Mouse (Mus musculus): ENCODE data around the gene Ncoa1. TPM values are rescaled to one million over a fixed set of nuclear protein-coding genes. Genes with fewer than 3 reads are reported as not detected.
"Not testable (repeated sequence)": the region's sequence is repeated elsewhere in the genome, so short reads cannot be mapped to it uniquely, and the experiment has no call there.

Ncoa1 gene
- polyA plus RNA-seq, 1 experiment from 2014 or later, result 10.4 TPM

DNA sequence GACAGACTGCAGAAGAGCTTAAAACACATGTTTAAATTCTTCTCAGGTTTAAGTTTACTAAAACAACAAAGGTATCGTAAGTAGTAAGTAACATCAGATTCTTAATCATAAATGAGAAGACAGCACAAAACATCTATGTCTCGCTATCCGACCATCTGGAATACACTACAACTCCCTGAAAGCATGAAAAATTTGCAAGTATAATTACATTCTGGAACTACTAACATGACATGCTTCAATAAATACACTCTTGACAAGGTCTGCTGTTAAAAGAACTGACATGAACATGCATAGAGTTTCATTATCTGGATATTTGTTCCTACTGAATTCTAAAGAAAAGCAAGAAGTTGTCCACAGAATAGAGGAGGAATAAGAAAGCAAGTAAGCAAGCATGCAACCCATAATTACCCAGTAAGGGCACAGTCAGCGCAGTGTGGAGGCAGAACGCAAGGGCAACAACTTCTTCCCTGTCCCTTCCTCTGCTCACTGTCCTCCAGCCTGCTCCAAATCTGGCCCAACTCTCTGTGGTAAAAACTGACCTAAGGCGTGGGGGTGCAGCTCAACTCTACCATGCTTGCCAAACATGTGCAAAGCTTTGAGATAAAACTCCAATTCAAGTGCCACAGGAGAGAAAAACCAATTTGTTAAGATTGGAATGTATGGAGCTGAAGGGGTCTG is 102.0 kb downstream of the Ncoa1 start:
- no peaks in the 10 kb centered on the region for H3K9me3 ChIP-seq (replicated peaks; ENCODE audit: control insufficient read depth, low read length)
- no peaks in the 10 kb centered on the region for H3K36me3 ChIP-seq (ENCODE audit: control insufficient read depth, insufficient read depth, low read length)
- no peak overlapping the region for H3K4me2 ChIP-seq
- H3K27me3 ChIP-seq (ENCODE audit: control insufficient read depth, insufficient read depth, low read length), result no peaks in the 10 kb centered on the region
- no peak overlapping the region for H3K9ac ChIP-seq (ENCODE audit: low read depth, low read length)
- H3K4me3 ChIP-seq (ENCODE audit: low read depth, low read length), result no peak overlapping the region
- 85% methylated on average over 6 of the region's 6 CpGs for WGBS (ENCODE audit: insufficient replicate concordance)
- no peaks in the 10 kb centered on the region; the same call in 1 of the 2 replicates for H3K4me1 ChIP-seq (ENCODE audit: control insufficient read depth, insufficient read depth, low read length)
- no peak for ATAC-seq (replicated peaks; ENCODE audit: insufficient number of reproducible peaks, low FRiP score, low TSS enrichment)
- H3K27ac ChIP-seq (ENCODE audit: low read depth, low read length), result no peak overlapping the region

DNA sequence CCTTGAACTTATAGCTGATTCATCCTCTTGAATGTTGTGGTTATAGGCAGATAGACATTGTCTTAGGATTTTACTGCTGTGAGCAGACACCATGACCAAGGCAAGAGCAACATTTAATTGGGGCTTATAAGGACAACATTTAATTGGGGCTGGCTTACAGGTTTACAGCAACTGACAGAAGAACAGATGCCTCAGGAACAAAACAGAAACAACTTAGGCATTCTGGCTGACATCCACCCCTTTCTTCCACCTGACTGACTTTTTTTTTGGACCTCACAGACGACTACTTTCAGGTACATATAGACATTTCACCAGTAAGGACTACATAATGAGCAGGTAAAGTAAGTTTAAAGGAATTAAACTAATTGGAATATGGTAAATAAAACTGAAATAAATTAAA is 105.6 kb downstream of the Ncoa1 start:
- no peak overlapping the region for H3K27ac ChIP-seq (ENCODE audit: low read depth, low read length)
- H3K9me3 ChIP-seq (replicated peaks; ENCODE audit: control insufficient read depth, low read length), result no peaks in the 10 kb centered on the region
- no peaks in the 10 kb centered on the region; the same call in 1 of the 2 replicates for H3K4me1 ChIP-seq (ENCODE audit: control insufficient read depth, insufficient read depth, low read length)
- H3K27me3 ChIP-seq (ENCODE audit: control insufficient read depth, insufficient read depth, low read length), result no peaks in the 10 kb centered on the region
- H3K4me2 ChIP-seq, result no peak overlapping the region
- no peak overlapping the region for H3K9ac ChIP-seq (ENCODE audit: low read depth, low read length)
- no peak overlapping the region for H3K4me3 ChIP-seq (ENCODE audit: low read depth, low read length)
- 78% methylated on average over 1 of the region's 1 CpGs for WGBS (ENCODE audit: insufficient replicate concordance)
- no peaks in the 10 kb centered on the region for H3K36me3 ChIP-seq (ENCODE audit: control insufficient read depth, insufficient read depth, low read length)
- no peak for ATAC-seq (replicated peaks; ENCODE audit: insufficient number of reproducible peaks, low FRiP score, low TSS enrichment)

DNA sequence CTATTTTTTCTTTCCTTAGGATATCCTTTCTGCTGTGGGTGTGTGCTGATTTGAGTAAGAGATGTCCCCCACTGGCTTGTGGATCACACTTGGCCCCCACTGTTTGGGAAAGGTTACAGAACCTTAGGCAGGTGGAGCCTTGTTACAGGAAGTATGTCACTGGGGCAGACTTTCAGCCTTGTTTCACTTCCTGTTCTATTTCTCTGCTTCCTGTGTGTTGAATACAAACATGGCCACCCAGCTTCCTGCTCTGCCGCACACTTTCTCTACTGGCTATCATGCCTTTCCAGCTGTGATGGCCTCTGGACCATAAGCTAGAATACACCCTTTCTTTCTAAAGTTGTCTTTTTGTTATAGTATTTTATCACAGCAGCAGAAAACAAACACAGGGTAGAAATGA is 111.0 kb downstream of the Ncoa1 start:
- H3K27me3 ChIP-seq (ENCODE audit: control insufficient read depth, insufficient read depth, low read length), result no peaks in the 10 kb centered on the region
- H3K36me3 ChIP-seq (ENCODE audit: control insufficient read depth, insufficient read depth, low read length), result no peaks in the 10 kb centered on the region
- H3K4me1 ChIP-seq (ENCODE audit: control insufficient read depth, insufficient read depth, low read length), result no peaks in the 10 kb centered on the region
- no peak overlapping the region for H3K27ac ChIP-seq (ENCODE audit: low read depth, low read length)
- H3K4me3 ChIP-seq (ENCODE audit: low read depth, low read length), result no peak overlapping the region
- H3K4me2 ChIP-seq, result no peak overlapping the region
- no peak for ATAC-seq (replicated peaks; ENCODE audit: insufficient number of reproducible peaks, low FRiP score, low TSS enrichment)
- 69% methylated on average over 1 of the region's 1 CpGs for WGBS (ENCODE audit: insufficient replicate concordance)
- H3K9me3 ChIP-seq (replicated peaks; ENCODE audit: control insufficient read depth, low read length), result no peaks in the 10 kb centered on the region
- no peak overlapping the region for H3K9ac ChIP-seq (ENCODE audit: low read depth, low read length)

DNA sequence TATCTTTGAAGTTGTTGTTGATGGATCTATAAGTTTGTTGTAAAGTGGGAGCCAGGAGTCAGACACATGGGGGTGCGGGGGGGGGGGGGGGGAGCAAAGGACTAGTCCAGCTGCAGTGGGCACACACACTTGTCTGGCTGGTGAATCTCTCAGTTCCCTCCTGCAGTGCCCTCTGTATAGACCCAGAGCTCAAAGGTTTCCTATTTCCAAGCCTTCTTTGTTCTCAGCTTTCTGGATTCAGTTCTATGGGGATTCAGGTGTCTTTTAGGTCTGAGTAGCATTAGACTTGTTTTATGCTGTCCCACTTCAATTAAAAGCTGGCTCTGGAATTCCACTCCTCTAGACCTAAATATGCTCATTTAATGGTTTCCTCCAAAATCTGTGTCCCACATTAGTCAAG is 117.5 kb downstream of the Ncoa1 start:
- Histone ChIP-seq H3K27me3 (ENCODE audit: control insufficient read depth, insufficient read depth, low read length) (no peaks in the 10 kb centered on the region), H3K9ac (ENCODE audit: low read depth, low read length) (no peak overlapping the region), H3K9me3 (replicated peaks; ENCODE audit: control insufficient read depth, low read length) (no peaks in the 10 kb centered on the region), H3K27ac (ENCODE audit: low read depth, low read length) (no peak overlapping the region), H3K4me1 (ENCODE audit: control insufficient read depth, insufficient read depth, low read length) (no peaks in the 10 kb centered on the region), H3K36me3 (ENCODE audit: control insufficient read depth, insufficient read depth, low read length) (no peaks in the 10 kb centered on the region), H3K4me3 (ENCODE audit: low read depth, low read length) (no peak overlapping the region), H3K4me2 (no peak overlapping the region)
- 50% methylated on average over 1 of the region's 1 CpGs for WGBS (ENCODE audit: insufficient replicate concordance)
- no peak for ATAC-seq (replicated peaks; ENCODE audit: insufficient number of reproducible peaks, low FRiP score, low TSS enrichment)

DNA sequence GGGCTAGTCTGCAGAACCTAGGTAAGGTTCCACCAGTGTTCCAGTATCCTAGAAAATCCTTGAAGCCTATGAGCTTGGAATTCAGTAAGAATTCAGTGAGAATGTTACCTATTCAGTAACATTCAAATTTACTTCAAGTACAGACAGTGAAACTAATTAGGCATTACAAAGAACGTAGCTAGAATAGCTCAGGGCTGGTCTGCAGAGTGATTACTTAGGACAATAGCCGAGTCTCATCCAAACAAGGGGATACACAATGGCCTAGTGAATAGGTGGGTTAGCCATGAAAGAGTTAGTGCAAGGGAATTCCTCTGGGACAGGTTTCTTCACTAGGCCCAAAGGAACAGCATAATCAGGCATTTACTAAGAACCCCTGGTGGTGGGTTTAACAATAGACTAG is 118.3 kb downstream of the Ncoa1 start:
- 84% methylated on average over 2 of the region's 2 CpGs for WGBS (ENCODE audit: insufficient replicate concordance)
- not testable (repeated sequence) for H3K9me3 ChIP-seq (replicated peaks; ENCODE audit: control insufficient read depth, low read length); H3K4me3 ChIP-seq (ENCODE audit: low read depth, low read length); H3K9ac ChIP-seq (ENCODE audit: low read depth, low read length); H3K4me1 ChIP-seq (ENCODE audit: control insufficient read depth, insufficient read depth, low read length); H3K27me3 ChIP-seq (ENCODE audit: control insufficient read depth, insufficient read depth, low read length); ATAC-seq (replicated peaks; ENCODE audit: insufficient number of reproducible peaks, low FRiP score, low TSS enrichment); H3K36me3 ChIP-seq (ENCODE audit: control insufficient read depth, insufficient read depth, low read length); H3K4me2 ChIP-seq; H3K27ac ChIP-seq (ENCODE audit: low read depth, low read length)

DNA sequence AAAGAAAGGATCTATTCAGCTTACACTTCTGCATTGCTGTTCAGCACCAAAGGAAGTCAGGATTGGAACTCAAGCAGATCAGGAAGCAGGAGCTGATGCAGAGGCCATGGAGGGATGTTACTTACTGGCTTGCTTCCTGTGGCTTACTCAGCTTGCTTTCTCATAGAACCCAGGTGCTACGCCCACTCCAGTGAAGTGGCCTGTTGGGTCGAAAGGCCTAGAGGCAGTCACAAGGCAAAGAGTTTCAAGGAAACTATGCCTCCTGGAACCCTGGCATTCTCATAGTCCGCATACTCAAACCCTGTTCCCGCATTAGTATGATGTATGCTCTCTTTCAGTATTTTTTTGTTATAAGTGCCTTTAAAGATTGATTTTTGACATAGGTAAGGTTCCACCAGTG is 118.9 kb downstream of the Ncoa1 start:
- ATAC-seq (replicated peaks; ENCODE audit: insufficient number of reproducible peaks, low FRiP score, low TSS enrichment), result no peak
- Histone ChIP-seq H3K9ac (ENCODE audit: low read depth, low read length) (no peak overlapping the region), H3K27ac (ENCODE audit: low read depth, low read length) (no peak overlapping the region), H3K27me3 (ENCODE audit: control insufficient read depth, insufficient read depth, low read length) (no peaks in the 10 kb centered on the region), H3K4me2 (no peak overlapping the region), H3K9me3 (replicated peaks; ENCODE audit: control insufficient read depth, low read length) (no peaks in the 10 kb centered on the region), H3K4me1 (ENCODE audit: control insufficient read depth, insufficient read depth, low read length) (no peaks in the 10 kb centered on the region), H3K4me3 (ENCODE audit: low read depth, low read length) (no peak overlapping the region), H3K36me3 (ENCODE audit: control insufficient read depth, insufficient read depth, low read length) (no peaks in the 10 kb centered on the region)
- WGBS (ENCODE audit: insufficient replicate concordance), result 88% methylated on average over 4 of the region's 4 CpGs

DNA sequence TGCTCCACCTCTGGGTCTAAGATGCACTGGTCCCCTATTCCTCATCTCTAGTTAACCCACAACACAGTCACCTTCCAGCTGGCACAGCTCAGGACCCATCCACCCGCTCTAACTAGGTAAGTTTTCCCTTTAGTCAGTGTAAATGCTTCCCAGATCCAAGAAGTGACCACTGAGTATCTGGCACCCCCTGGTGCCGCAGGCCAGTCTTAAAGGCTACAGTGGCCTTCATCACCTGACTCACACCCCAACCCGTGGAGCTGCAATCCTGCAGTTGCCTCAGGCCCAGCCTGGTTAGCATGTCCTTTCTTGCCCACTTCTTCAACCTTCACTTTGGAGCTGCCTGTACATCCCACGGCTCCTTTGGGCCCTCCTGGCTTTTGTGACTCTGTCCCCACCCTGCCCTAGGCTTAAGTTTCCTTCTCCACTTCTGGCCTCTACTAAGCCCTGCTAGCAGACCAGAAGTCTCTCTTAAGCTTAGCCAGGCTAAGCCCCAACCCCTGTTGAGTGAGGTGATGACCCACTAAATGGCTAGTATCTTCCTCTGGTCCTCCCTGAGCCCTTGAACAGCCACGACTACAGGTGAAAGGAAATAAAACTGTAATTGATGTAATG is 120.0 kb downstream of the Ncoa1 start:
- WGBS (ENCODE audit: insufficient replicate concordance), result 72% methylated on average over 5 of the region's 5 CpGs

DNA sequence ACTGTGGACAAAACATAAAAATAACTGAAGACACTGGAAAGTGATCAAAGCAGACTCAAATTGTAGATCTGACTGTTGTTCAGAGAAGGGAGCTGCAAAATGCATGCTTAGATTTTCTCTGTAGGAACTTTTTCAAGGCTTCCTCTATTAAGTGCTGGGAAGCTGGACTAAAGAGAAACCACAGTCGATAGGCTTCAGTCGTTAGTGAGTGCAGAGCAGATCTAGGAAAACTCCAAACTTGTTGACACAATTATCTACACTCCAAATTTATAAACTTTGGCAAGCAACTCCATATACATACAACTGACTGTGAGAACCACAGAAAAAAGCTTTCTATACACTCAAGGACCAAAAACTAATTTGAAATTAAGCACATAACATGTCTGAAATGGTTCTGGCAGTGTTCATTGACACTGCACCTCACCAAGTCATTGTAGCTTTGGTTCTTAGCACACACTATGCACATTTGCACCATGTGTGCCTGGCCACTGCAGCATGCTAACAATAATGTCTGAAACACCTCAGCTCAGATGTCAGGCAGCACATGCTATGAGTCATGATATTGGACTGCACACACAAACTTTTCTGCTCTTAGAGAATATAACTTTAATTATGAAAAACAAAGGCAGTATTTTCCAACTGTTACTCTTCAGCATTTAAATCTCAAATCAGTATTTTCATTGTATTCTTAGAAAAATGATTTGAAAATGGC is 121.8 kb downstream of the Ncoa1 start:
- no peak for ATAC-seq (replicated peaks; ENCODE audit: insufficient number of reproducible peaks, low FRiP score, low TSS enrichment)
- Histone ChIP-seq H3K4me2 (no peak overlapping the region), H3K27me3 (ENCODE audit: control insufficient read depth, insufficient read depth, low read length) (no peaks in the 10 kb centered on the region), H3K4me1 (ENCODE audit: control insufficient read depth, insufficient read depth, low read length) (no peaks in the 10 kb centered on the region), H3K9me3 (replicated peaks; ENCODE audit: control insufficient read depth, low read length) (no peaks in the 10 kb centered on the region), H3K9ac (ENCODE audit: low read depth, low read length) (no peak overlapping the region), H3K36me3 (ENCODE audit: control insufficient read depth, insufficient read depth, low read length) (no peaks in the 10 kb centered on the region), H3K4me3 (ENCODE audit: low read depth, low read length) (no peak overlapping the region), H3K27ac (ENCODE audit: low read depth, low read length) (no peak overlapping the region)
- WGBS (ENCODE audit: insufficient replicate concordance), result 50% methylated on average over 2 of the region's 2 CpGs

More for the DNA sequence above, 120.0 kb downstream of the Ncoa1 start:
- Histone ChIP-seq H3K27ac (ENCODE audit: low read depth, low read length) (no peak overlapping the region), H3K27me3 (ENCODE audit: control insufficient read depth, insufficient read depth, low read length) (no peaks in the 10 kb centered on the region), H3K9ac (ENCODE audit: low read depth, low read length) (no peak overlapping the region), H3K4me3 (ENCODE audit: low read depth, low read length) (no peak overlapping the region), H3K4me2 (no peak overlapping the region), H3K4me1 (ENCODE audit: control insufficient read depth, insufficient read depth, low read length) (no peaks in the 10 kb centered on the region), H3K9me3 (replicated peaks; ENCODE audit: control insufficient read depth, low read length) (no peaks in the 10 kb centered on the region), H3K36me3 (ENCODE audit: control insufficient read depth, insufficient read depth, low read length) (no peaks in the 10 kb centered on the region)
- ATAC-seq (replicated peaks; ENCODE audit: insufficient number of reproducible peaks, low FRiP score, low TSS enrichment), result no peak

Data from heart, embryonic 11.5 days (tissue).